Mouse (Mus musculus) heart, postnatal 0 days (tissue): Measurements from ENCODE around the gene Hist1h2ap.

Source experiments
- CTCF ChIP-seq: IDR thresholded peaks from 2 replicates; pipeline ENCODE4 v1.5.1; 2016; ENCODE audit warnings: antibody characterized with exemption, control low read depth, low read depth
- EP300 ChIP-seq: IDR thresholded peaks from 2 replicates; pipeline ENCODE4 v1.6.1; 2016; ENCODE audit warnings: antibody characterized with exemption, low read depth

- no peak for TF ChIP-seq CTCF
- TF ChIP-seq EP300 = no peak
Observed at GRCm38 (mm10) chr13:21786189-21786898, 47.0 kb downstream of the Hist1h2ap start.
